Mouse (Mus musculus) heart, embryonic 15.5 days (tissue): ENCODE measurements around the gene Cul4a. TPM values are rescaled to one million over a fixed set of nuclear protein-coding genes. Genes with fewer than 3 reads are reported as not detected.

Experiments used
- microRNA counts: library from miRNA; unstranded; fragments of <30 nt; microRNA quantifications from one replicate; lab custom pipeline; 2016
- microRNA-seq: library from miRNA; unstranded; fragments of <30 nt; microRNA quantifications from one replicate; pipeline ENCODE4, GENCODE M21; 2016
- polyA plus RNA-seq: library from polyadenylated mRNA; unstranded; fragments of >200 nt; fragmentation: Nextera tagmentation; extraction: Ambion mirVana; gene quantifications from 2 replicates; pipeline ENCODE4 v1.2.1, GENCODE M21; 2015

The Cul4a gene
- polyA plus RNA-seq, 1 experiment from 2014 or later, result 88.5 TPM

MicroRNAs encoded within 50 kb of the gene (microRNA counts, 519-probe panel; counts per million panel counts)
- microRNA mmu-miR-1968 (lab: Ali Mortazavi, UCI), result 2,256 counts per million, percentile 34 among the panel's probes with 10 or more counts

Small RNA genes lying within 50 kb of the gene (microRNA-seq; reads per million reads assigned to microRNA genes)
- gene Mir1968 (16.6 reads per million, percentile 31 among the genes with 10 or more reads in this experiment), gene Mir7065 (not detected)

Other genes with a start within 250 kb of the Cul4a start
- 9.0 and 9.9 TPM in 2 replicates for gene Mcf2l, start 231.8 kb upstream of the Cul4a start, polyA plus RNA-seq
- 0.10 and 0.19 TPM in 2 replicates for gene F7, start 79.6 kb upstream of the Cul4a start, polyA plus RNA-seq
- 1.2 and 1.5 TPM in 2 replicates for gene F10, start 68.3 kb upstream of the Cul4a start, polyA plus RNA-seq
- 0.33 and 0.62 TPM in 2 replicates for gene Proz, start 44.7 kb upstream of the Cul4a start, polyA plus RNA-seq
- 22.3 and 25.4 TPM in 2 replicates for gene Pcid2, start 162 bp upstream of the Cul4a start, polyA plus RNA-seq
- gene Lamp1, start 53.5 kb downstream of the Cul4a start, polyA plus RNA-seq, result 285 and 316 TPM in 2 replicates
- gene Grtp1, start 95.0 kb downstream of the Cul4a start, polyA plus RNA-seq, result 12.5 and 13.6 TPM in 2 replicates
- 188 and 216 TPM in 2 replicates for gene Adprhl1, start 148.5 kb downstream of the Cul4a start, polyA plus RNA-seq
- gene Dcun1d2, start 182.5 kb downstream of the Cul4a start, polyA plus RNA-seq, result 24.5 and 28.3 TPM in 2 replicates
- gene Tmco3, start 182.6 kb downstream of the Cul4a start, polyA plus RNA-seq, result 26.1 and 33.6 TPM in 2 replicates
- 71.9 and 89.7 TPM in 2 replicates for gene Tfdp1, start 233.1 kb downstream of the Cul4a start, polyA plus RNA-seq